Mouse (Mus musculus) gastrocnemius, adult 8-10 months (tissue): ENCODE data around the gene Ggact. TPM values are rescaled to one million over a fixed set of nuclear protein-coding genes. Genes with fewer than 3 reads are reported as not detected.

ENCODE experiments used
- total RNA-seq, 4 experiments: library from RNA; stranded (reverse); gene quantifications; 2 replicates each; pipeline ENCODE4 v1.2.4; 2022

Gene Ggact
- total RNA-seq, 4 experiments from 2014 or later, result 14.8 to 23.4 (median 18.3) TPM

Other genes starting within 250 kb of the Ggact start
- gene Tmtc4, start 70.3 kb upstream of the Ggact start, total RNA-seq, result 1 to 10 TPM; 1.4 to 2.7 (median 2.2) TPM